Mouse (Mus musculus) MEL (cell line): ENCODE results near the gene Adm2. TPM values are rescaled to one million over a fixed set of nuclear protein-coding genes. Genes with fewer than 3 reads are reported as not detected.

Source experiments
- DNase-seq: peaks from one replicate; pipeline ENCODE4 v3.0.0; 2011; ENCODE audit warnings: low read depth, low spot score
- H3K27ac ChIP-seq: 2 replicates; pipeline ENCODE4 v1.5.1; 2012; ENCODE audit warnings: low read depth, mild to moderate bottlenecking, control low read depth, low read length, moderate library complexity; ENCODE audit not compliant: control insufficient read depth
- H3K27me3 ChIP-seq, 2 experiments: fragments of 150-350 bp in 1 of 2; sonication (generic) in 1 of 2; 2 replicates each; pipeline ENCODE4 v1.6.1; 2012; ENCODE audit warnings: low read length in 2 of 2, mild to moderate bottlenecking in 2 of 2, improper control_type of control experiment in 1 of 2, moderate library complexity in 1 of 2; ENCODE audit not compliant: insufficient read depth in 2 of 2, control insufficient read depth in 1 of 2
- H3K36me3 ChIP-seq, 2 experiments: 2 replicates each; pipeline ENCODE4 v1.6.1; 2012 to 2014; ENCODE audit warnings: low read length in 2 of 2, improper control_type of control experiment in 1 of 2, inconsistent platforms in 1 of 2, mild to moderate bottlenecking in 1 of 2; ENCODE audit not compliant: insufficient read depth in 2 of 2, control insufficient read depth in 1 of 2
- H3K4me1 ChIP-seq, 2 experiments: fragments of 150-350 bp in 1 of 2; sonication (generic) in 1 of 2; 2 replicates each; pipeline ENCODE4 v1.6.1; 2012; ENCODE audit warnings: low read length in 2 of 2, improper control_type of control experiment in 1 of 2, mild to moderate bottlenecking in 1 of 2; ENCODE audit not compliant: insufficient read depth in 2 of 2, control insufficient read depth in 1 of 2
- H3K4me3 ChIP-seq, 2 experiments: fragments of 150-350 bp in 1 of 2; sonication (generic) in 1 of 2; 2 replicates each; pipeline ENCODE4 v1.5.1; 2012; ENCODE audit warnings: low read depth in 2 of 2, low read length in 2 of 2, mild to moderate bottlenecking in 2 of 2, moderate library complexity in 2 of 2, control low read depth in 1 of 2, improper control_type of control experiment in 1 of 2; ENCODE audit not compliant: control insufficient read depth in 1 of 2, insufficient read depth in 1 of 2
- H3K79me2 ChIP-seq: 2 replicates; pipeline ENCODE4 v1.6.1; 2012; ENCODE audit warnings: mild to moderate bottlenecking, low read length, moderate library complexity; ENCODE audit not compliant: control insufficient read depth, poor library complexity, insufficient read depth
- H3K9ac ChIP-seq: 2 replicates; pipeline ENCODE4 v1.6.1; 2012; ENCODE audit warnings: low read depth, mild to moderate bottlenecking, control low read depth, low read length, moderate library complexity; ENCODE audit not compliant: control insufficient read depth, poor library complexity, severe bottlenecking
- H3K9me3 ChIP-seq: fragments of 150-350 bp; sonication (generic); replicated peaks from 2 replicates; pipeline ENCODE4 v1.6.1; 2012; ENCODE audit warnings: mild to moderate bottlenecking, low read length, improper control_type of control experiment, moderate library complexity; ENCODE audit not compliant: insufficient read depth
- CTCF ChIP-seq, 3 experiments: IDR thresholded peaks in 2 of 3; conservative IDR thresholded peaks in 1 of 3; 2 replicates each; pipeline ENCODE4 v1.5.1; 2011 to 2012; ENCODE audit warnings: low read length in 3 of 3, low read depth in 2 of 3, mild to moderate bottlenecking in 2 of 3, improper control_type of control experiment in 1 of 3, inconsistent platforms in 1 of 3, mixed read lengths in 1 of 3, moderate library complexity in 1 of 3; ENCODE audit not compliant: control insufficient read depth in 1 of 3, insufficient read depth in 1 of 3, poor library complexity in 1 of 3, severe bottlenecking in 1 of 3
- ELF1 ChIP-seq: IDR thresholded peaks from 2 replicates; pipeline ENCODE4 v1.6.1; 2014; ENCODE audit warnings: low read depth, mild to moderate bottlenecking, inconsistent platforms, low read length, improper control_type of control experiment, moderate library complexity
- EP300 ChIP-seq, 2 experiments: IDR thresholded peaks; 2 replicates each; pipeline ENCODE4 v1.6.1; 2011; ENCODE audit warnings: improper control_type of control experiment in 2 of 2, low read length in 2 of 2, low read depth in 1 of 2, mild to moderate bottlenecking in 1 of 2
- ETS1 ChIP-seq: IDR thresholded peaks from 2 replicates; pipeline ENCODE4 v1.6.1; 2012; ENCODE audit warnings: low read depth, mild to moderate bottlenecking, inconsistent platforms, low read length, improper control_type of control experiment, moderate library complexity
- GABPA ChIP-seq: IDR thresholded peaks from 2 replicates; pipeline ENCODE4 v1.6.1; 2012; ENCODE audit warnings: low read depth, mild to moderate bottlenecking, inconsistent platforms, low read length, improper control_type of control experiment, moderate library complexity
- GATA1 ChIP-seq: IDR thresholded peaks from 2 replicates; pipeline ENCODE4 v1.6.1; 2011; ENCODE audit warnings: low read depth, low read length, improper control_type of control experiment
- HCFC1 ChIP-seq: IDR thresholded peaks from 2 replicates; pipeline ENCODE4 v1.6.1; 2012; ENCODE audit warnings: low read depth, mild to moderate bottlenecking, inconsistent platforms, low read length, improper control_type of control experiment, moderate library complexity
- JUND ChIP-seq: IDR thresholded peaks from 2 replicates; pipeline ENCODE4 v1.6.1; 2011; ENCODE audit warnings: low read depth, mild to moderate bottlenecking, improper control_type of control experiment, low read length
- MAFK ChIP-seq: IDR thresholded peaks from 2 replicates; pipeline ENCODE4 v1.6.1; 2011; ENCODE audit warnings: low read depth, mild to moderate bottlenecking, low read length, improper control_type of control experiment, borderline replicate concordance
- MAX ChIP-seq: IDR thresholded peaks from 2 replicates; pipeline ENCODE4 v1.6.1; 2011; ENCODE audit warnings: low read length, improper control_type of control experiment
- MAZ ChIP-seq: IDR thresholded peaks from 2 replicates; pipeline ENCODE4 v1.6.1; 2012; ENCODE audit warnings: low read depth, mild to moderate bottlenecking, inconsistent platforms, low read length, improper control_type of control experiment
- MXI1 ChIP-seq: IDR thresholded peaks from 2 replicates; pipeline ENCODE4 v1.6.1; 2011; ENCODE audit warnings: mild to moderate bottlenecking, low read depth, low read length, improper control_type of control experiment
- MYB ChIP-seq: IDR thresholded peaks from 2 replicates; pipeline ENCODE4 v1.6.1; 2011; ENCODE audit warnings: mild to moderate bottlenecking, low read depth, low read length, improper control_type of control experiment
- MYC ChIP-seq: IDR thresholded peaks from 2 replicates; pipeline ENCODE4 v1.6.1; 2011; ENCODE audit warnings: low read depth, mild to moderate bottlenecking, low read length, improper control_type of control experiment, moderate library complexity
- NELFE ChIP-seq: IDR thresholded peaks from 2 replicates; pipeline ENCODE4 v1.6.1; 2011; ENCODE audit warnings: low read depth, low read length, improper control_type of control experiment
- NRF1 ChIP-seq: IDR thresholded peaks from 2 replicates; pipeline ENCODE4 v1.6.1; 2014; ENCODE audit warnings: low read depth, mild to moderate bottlenecking, inconsistent platforms, low read length, improper control_type of control experiment, moderate library complexity; ENCODE audit not compliant: poor library complexity, insufficient read depth, severe bottlenecking
- POLR2A ChIP-seq, 2 experiments: IDR thresholded peaks; 2 replicates each; pipeline ENCODE4 v1.6.1; 2011 to 2012; ENCODE audit warnings: low read length in 2 of 2, mild to moderate bottlenecking in 2 of 2, control low read depth in 1 of 2, improper control_type of control experiment in 1 of 2, low read depth in 1 of 2, moderate library complexity in 1 of 2; ENCODE audit not compliant: control insufficient read depth in 1 of 2, insufficient read depth in 1 of 2, poor library complexity in 1 of 2
- POLR2AphosphoS2 ChIP-seq: IDR thresholded peaks from 2 replicates; pipeline ENCODE4 v1.6.1; 2011; ENCODE audit warnings: low read length, improper control_type of control experiment
- RCOR1 ChIP-seq: IDR thresholded peaks from 2 replicates; pipeline ENCODE4 v1.6.1; 2012; ENCODE audit warnings: low read depth, mild to moderate bottlenecking, inconsistent platforms, low read length, improper control_type of control experiment
- SIN3A ChIP-seq: IDR thresholded peaks from 2 replicates; pipeline ENCODE4 v1.6.1; 2012; ENCODE audit warnings: low read length, improper control_type of control experiment, inconsistent platforms
- SMC3 ChIP-seq: IDR thresholded peaks from 2 replicates; pipeline ENCODE4 v1.6.1; 2011; ENCODE audit warnings: low read depth, low read length, improper control_type of control experiment
- TBP ChIP-seq: IDR thresholded peaks from 2 replicates; pipeline ENCODE4 v1.8.0; 2011; ENCODE audit warnings: low read depth, low read length, improper control_type of control experiment
- TCF12 ChIP-seq: IDR thresholded peaks from 2 replicates; pipeline ENCODE4 v1.6.1; 2014; ENCODE audit warnings: low read depth, mild to moderate bottlenecking, inconsistent platforms, low read length, improper control_type of control experiment, moderate library complexity
- USF1 ChIP-seq: IDR thresholded peaks from 2 replicates; pipeline ENCODE4 v1.6.1; 2014; ENCODE audit warnings: low read depth, mild to moderate bottlenecking, inconsistent platforms, low read length, improper control_type of control experiment, moderate library complexity
- USF2 ChIP-seq, 2 experiments: IDR thresholded peaks; 2 replicates each; pipeline ENCODE4 v1.6.1; 2011 to 2012; ENCODE audit warnings: improper control_type of control experiment in 2 of 2, low read length in 2 of 2, borderline replicate concordance in 1 of 2, inconsistent platforms in 1 of 2, low read depth in 1 of 2, mild to moderate bottlenecking in 1 of 2; ENCODE audit not compliant: insufficient read depth in 1 of 2
- ZKSCAN1 ChIP-seq: IDR thresholded peaks from 2 replicates; pipeline ENCODE4 v1.6.1; 2012; ENCODE audit warnings: low read depth, mild to moderate bottlenecking, inconsistent platforms, low read length, improper control_type of control experiment, moderate library complexity
- ZNF384 ChIP-seq: IDR thresholded peaks from 2 replicates; pipeline ENCODE4 v1.6.1; 2012; ENCODE audit warnings: low read depth, mild to moderate bottlenecking, inconsistent platforms, low read length, improper control_type of control experiment
- polyA plus RNA-seq, 2 experiments: library from polyadenylated mRNA; stranded (reverse) in 1 of 2; unstranded in 1 of 2; fragments of >175 nt in 1 of 2; fragments of >200 nt in 1 of 2; gene quantifications; 2 replicates each; pipeline versions ENCODE4 v1.2.1 to v1.2.4; 2012; ENCODE audit warnings: low replicate concordance in 2 of 2, low read depth in 1 of 2; ENCODE audit not compliant: insufficient read length in 2 of 2, insufficient read depth in 1 of 2, missing spikeins in 1 of 2
- total RNA-seq: library from RNA; depleted of rRNA; stranded (reverse); fragments of 300-350 nt; gene quantifications from 2 replicates; pipeline ENCODE4 v1.2.3, GENCODE M21; 2012

Gene Adm2
- total and polyA plus RNA-seq, 3 experiments = 1.4 to 18.2 TPM; not detected in 1

DNA sequence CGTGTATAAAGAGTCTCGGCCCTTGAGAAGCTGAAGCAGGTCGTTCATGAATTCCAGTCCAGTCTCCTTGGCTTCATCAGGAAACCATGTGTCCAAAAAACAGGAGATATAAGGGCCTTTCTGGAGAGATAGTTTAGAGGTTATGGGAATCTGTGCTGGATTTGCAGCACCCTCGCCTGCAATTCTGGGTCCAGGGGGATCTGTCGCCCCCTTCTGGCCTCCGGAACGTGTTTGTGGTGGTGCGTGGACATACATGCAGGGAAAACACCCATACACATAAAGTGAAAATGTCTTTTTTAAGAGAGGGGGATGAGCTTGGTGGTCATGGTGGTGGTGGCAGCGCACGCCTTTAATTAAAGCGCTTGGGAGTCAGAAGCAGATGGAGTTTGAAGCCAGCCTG lies 6.4 kb upstream of the Adm2 start (continued):
- no peak for TF ChIP-seq ELF1
- TF ChIP-seq MYC = 0 out of 2 replicates have a peak, but pooled peaks have one; percentile 34
- TF ChIP-seq MAFK = no peak
- TF ChIP-seq, all 39 proteins: peak for 4

DNA sequence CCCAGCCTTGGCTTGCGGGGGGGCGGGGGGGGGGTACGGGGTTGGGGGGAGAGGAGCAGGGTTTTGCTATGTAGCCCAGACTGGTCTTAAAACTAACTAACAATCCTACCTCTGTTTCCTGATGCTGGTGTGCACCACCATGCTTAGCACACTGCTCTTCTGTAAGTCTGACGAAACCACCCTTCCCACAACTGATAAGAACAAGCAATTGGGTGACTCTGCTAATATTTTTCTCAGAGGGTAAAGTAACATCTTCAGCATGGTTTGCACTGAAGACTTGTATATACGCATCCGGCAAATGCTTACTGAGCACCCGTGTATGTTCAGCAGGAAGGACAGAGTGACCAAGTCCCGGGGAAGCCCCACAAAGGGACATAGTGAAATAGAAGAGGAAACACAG lies 1.3 kb upstream of the Adm2 start:
- peak; percentile 95 for TF ChIP-seq ETS1
- TF ChIP-seq TCF12 = peak; percentile 70
- no peak for TF ChIP-seq ZKSCAN1
- peak; percentile 84 for TF ChIP-seq TBP
- TF ChIP-seq GABPA = no peak
- TF ChIP-seq SMC3 = no peak
- TF ChIP-seq POLR2AphosphoS2 = peak; percentile 50; the same call in 1 of the 2 replicates
- TF ChIP-seq CTCF (IDR thresholded peaks at IDR 0.05 in 2 of 3, conservative IDR thresholded peaks at IDR 0.05 in 1 of 3; ENCODE audit: control insufficient read depth in 1 of 3, insufficient read depth in 1 of 3, low read depth in 2 of 3, low read length in 3 of 3, poor library complexity in 1 of 3, severe bottlenecking in 1 of 3) = no peak
- peak; percentile 57 to 60; a peak in 3 of 4 replicates for TF ChIP-seq EP300 (IDR thresholded peaks at IDR 0.05; ENCODE audit: low read depth in 1 of 2, low read length in 2 of 2)
- TF ChIP-seq USF1 = no peak
- TF ChIP-seq MYB = no peak
- TF ChIP-seq NELFE = peak; percentile 54; the same call in 1 of the 2 replicates
- peak; percentile 92 for TF ChIP-seq SIN3A
- TF ChIP-seq USF2 (IDR thresholded peaks at IDR 0.05; ENCODE audit: borderline replicate concordance in 1 of 2, insufficient read depth in 1 of 2, low read depth in 1 of 2, low read length in 2 of 2) = no peak
- no peak for TF ChIP-seq JUND
- peak; percentile 94 for TF ChIP-seq GATA1
- TF ChIP-seq MAZ = no peak
- TF ChIP-seq POLR2A (IDR thresholded peaks at IDR 0.05; ENCODE audit: control insufficient read depth in 1 of 2, insufficient read depth in 1 of 2, low read depth in 1 of 2, low read length in 2 of 2, poor library complexity in 1 of 2) = peak in 1 of 2 experiments; percentile 56; a peak in 2 of 4 replicates
- TF ChIP-seq MYC = peak; percentile 94
- 0 out of 2 replicates have a peak, but pooled peaks have one; percentile 37 for TF ChIP-seq ZNF384
- TF ChIP-seq RCOR1 = peak; percentile 49; the same call in 1 of the 2 replicates
- TF ChIP-seq MAFK = peak; percentile 38; the same call in 1 of the 2 replicates
- peak; percentile 69; the same call in 1 of the 2 replicates for TF ChIP-seq HCFC1
- peak; percentile 83 for TF ChIP-seq MXI1
- TF ChIP-seq NRF1 = no peak
- TF ChIP-seq MAX = peak; percentile 79
- no peak for TF ChIP-seq ELF1
- peak; percentile 88 for DNase-seq
- Histone ChIP-seq H3K36me3 (peaks cover 0 to 14% of the 10 kb centered on the region in 2 experiments), H3K79me2 (peaks cover 16% of the 10 kb centered on the region), H3K9me3 (no peaks in the 10 kb centered on the region), H3K4me3 (peak overlapping the region; percentile 56 to 98), H3K9ac (peak overlapping the region; percentile 59), H3K27me3 (no peaks in the 10 kb centered on the region), H3K27ac (peak overlapping the region; percentile 91), H3K4me1 (peaks cover 4 to 14% of the 10 kb centered on the region in 2 experiments; a peak in 3 of 4 replicates)
